12 mouse cellular contexts compared by ENCODE assay signal in the genomic region with DNA sequence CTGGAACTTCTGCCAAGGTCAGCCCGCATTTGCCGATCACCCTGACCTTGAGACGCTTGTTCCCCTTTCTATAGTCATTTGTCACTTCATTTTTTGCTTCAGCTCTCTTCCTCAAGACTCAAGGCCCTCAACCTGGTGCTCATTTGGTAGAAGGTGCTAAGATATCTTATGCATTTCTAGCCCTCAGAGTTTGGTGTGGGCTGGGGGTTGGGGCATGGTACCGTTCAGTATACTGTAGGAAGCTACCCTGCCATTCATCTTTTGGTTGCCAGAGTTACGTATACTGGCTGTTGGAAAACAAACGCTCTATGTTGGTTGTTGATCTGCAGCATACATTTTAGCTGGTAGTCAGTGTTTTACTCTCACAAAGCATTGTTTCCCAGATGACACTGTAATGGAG.
"Had no signal": no experiment of that assay in that cellular context is flagged by ENCODE, and none has a peak within 500 bp of the region (broad histone marks: within the 10 kb centered on the region; RNA-seq: fewer than 3 reads in every experiment).

No protein-coding gene starts in this region.

- DNase-seq: lung, adult 18-20 months; lung, embryonic 14.5 days; lung, postnatal 10 days; lung, postnatal 4 days; retina, postnatal 1 day; right cerebral cortex, adult 18-20 months; right cerebral cortex, postnatal 25 days; right cerebral cortex, postnatal 4 days; spleen, adult 18-20 months; thymus, adult 2 months; thymus, postnatal 25 days; thymus, postnatal 4 days had no signal
